Mouse (Mus musculus) heart, adult 18-20 months (tissue): ENCODE results near the gene Eif4ebp2. TPM values are rescaled to one million over a fixed set of nuclear protein-coding genes. Genes with fewer than 3 reads are reported as not detected.

Experiments
- DNase-seq, 2 experiments: peaks; one replicate each; pipeline ENCODE4 v3.0.0; 2021 to 2022; ENCODE audit warnings: mixed read lengths in 1 of 2
- total RNA-seq, 2 experiments: library from RNA; stranded (reverse); gene quantifications; 2 replicates each; pipeline ENCODE4 v1.2.3; 2021

Eif4ebp2 gene
- total RNA-seq, 2 experiments from 2014 or later, result 63.9 to 82.2 TPM

- peak; percentile 87 to 92 for DNase-seq
These were observed 69.3 kb downstream of the Eif4ebp2 start, which contains the start of gene Pald1 for GRCm38 (mm10) chr10:61383021-61383714. TSS of gene Pald1 (minus strand) at chr10:61383530.

- DNase-seq, result peak; percentile 25 to 61
These were observed 70.2 kb downstream of the Eif4ebp2 start for GRCm38 (mm10) chr10:61382281-61382731.

- peak in 1 of 2 experiments; percentile 69 for DNase-seq
These were observed 70.6 kb downstream of the Eif4ebp2 start for GRCm38 (mm10) chr10:61381823-61382222.

GRCm38 (mm10) chr10:61380186-61380585 lies 72.3 kb downstream of the Eif4ebp2 start:
- peak; percentile 79 to 81 for DNase-seq

- no peak for DNase-seq
These were observed 73.0 kb downstream of the Eif4ebp2 start for GRCm38 (mm10) chr10:61379340-61380040.

- peak in 1 of 2 experiments; percentile 43 for DNase-seq
These were observed 73.8 kb downstream of the Eif4ebp2 start for GRCm38 (mm10) chr10:61378698-61379097.

Other genes with a start within 250 kb of the Eif4ebp2 start
- gene Adamts14, start 179.2 kb downstream of the Eif4ebp2 start, total RNA-seq, result 1 to 10 TPM in 1 of 2 experiments, under 1 TPM in 1; 0.79 to 1.0 TPM
- gene Prf1, start 154.8 kb downstream of the Eif4ebp2 start, total RNA-seq, result under 1 TPM; 0.40 to 0.59 TPM
- 10 to 100 TPM; 16.0 to 16.2 TPM for gene Pald1, start 69.1 kb downstream of the Eif4ebp2 start, total RNA-seq
- gene Nodal, start 34.7 kb downstream of the Eif4ebp2 start, total RNA-seq, result not detected
- 10 to 100 TPM; 32.8 to 39.8 TPM for gene Lrrc20, start 23.1 kb upstream of the Eif4ebp2 start, total RNA-seq
- under 1 TPM in 1 of 2 experiments, not detected in 1; 0.08 TPM for gene Npffr1, start 142.8 kb upstream of the Eif4ebp2 start, total RNA-seq
- gene Ppa1, start 195.9 kb upstream of the Eif4ebp2 start, total RNA-seq, result 10 to 100 TPM; 81.8 to 82.3 TPM
- gene Sar1a, start 227.6 kb upstream of the Eif4ebp2 start, total RNA-seq, result 100 to 1,000 TPM; 180 to 192 TPM
- 10 to 100 TPM; 23.8 to 25.8 TPM for gene Tysnd1, start 242.9 kb upstream of the Eif4ebp2 start, total RNA-seq